Mouse (Mus musculus): ENCODE data around the gene Erv3. TPM values are rescaled to one million over a fixed set of nuclear protein-coding genes. Genes with fewer than 3 reads are reported as not detected.

The Erv3 gene
- polyA plus RNA-seq, 1 experiment from 2014 or later = not detected

- 60% methylated on average over 3 of the region's 3 CpGs for WGBS
- Histone ChIP-seq H3K27ac (replicated peaks) (no peak overlapping the region), H3K4me2 (no peak overlapping the region), H3K4me1 (0 out of 2 replicates have a peak, but pooled peaks cover 3% of the 10 kb centered on the region), H3K27me3 (replicated peaks) (no peaks in the 10 kb centered on the region), H3K9me3 (no peaks in the 10 kb centered on the region), H3K9ac (no peak overlapping the region), H3K4me3 (no peak overlapping the region), H3K36me3 (no peaks in the 10 kb centered on the region)
- ATAC-seq (ENCODE audit: extremely low read depth, insufficient number of reproducible peaks, low FRiP score, low TSS enrichment) = no peak
These were observed 3.2 kb upstream of the Erv3 start for GRCm38 (mm10) chr2:131862617-131863275.

DNA sequence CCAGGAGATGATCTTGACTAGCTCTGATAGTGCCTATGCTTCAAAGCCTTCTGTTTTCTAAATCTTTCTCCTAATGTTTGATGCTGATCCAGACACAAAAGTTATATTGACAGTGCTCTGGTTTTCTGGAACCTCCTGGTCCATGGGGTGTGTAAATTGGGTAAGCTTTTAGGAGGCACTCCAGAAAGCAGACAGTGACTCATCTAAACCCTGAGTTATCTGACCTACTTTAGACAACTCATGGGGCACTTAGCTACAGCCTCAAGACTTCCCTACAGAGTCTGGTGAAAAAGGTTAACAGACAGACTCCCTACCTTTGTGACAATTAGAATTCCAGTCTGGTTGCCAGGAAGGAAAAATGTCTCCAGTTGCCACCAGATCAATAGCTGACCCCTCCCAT, 1.7 kb downstream of the Erv3 start:
- Histone ChIP-seq H3K4me1 (0 out of 2 replicates have a peak, but pooled peaks cover 3% of the 10 kb centered on the region), H3K4me2 (no peak overlapping the region), H3K27me3 (replicated peaks) (no peaks in the 10 kb centered on the region), H3K4me3 (no peak overlapping the region), H3K27ac (replicated peaks) (no peak overlapping the region), H3K9ac (no peak overlapping the region), H3K9me3 (no peaks in the 10 kb centered on the region), H3K36me3 (no peaks in the 10 kb centered on the region)
- no peak for ATAC-seq (ENCODE audit: extremely low read depth, insufficient number of reproducible peaks, low FRiP score, low TSS enrichment)

GRCm38 (mm10) chr2:131853719-131854118, 5.8 kb downstream of the Erv3 start:
- Histone ChIP-seq H3K27me3 (replicated peaks) (no peaks in the 10 kb centered on the region), H3K36me3 (no peaks in the 10 kb centered on the region), H3K27ac (replicated peaks) (no peak overlapping the region), H3K4me1 (peaks cover 9% of the 10 kb centered on the region), H3K9ac (no peak overlapping the region), H3K4me3 (no peak overlapping the region), H3K9me3 (no peaks in the 10 kb centered on the region), H3K4me2 (no peak overlapping the region)
- ATAC-seq (ENCODE audit: extremely low read depth, insufficient number of reproducible peaks, low FRiP score, low TSS enrichment) = no peak
- 60% methylated on average over 4 of the region's 4 CpGs for WGBS

GRCm38 (mm10) chr2:131851333-131852092, 8.0 kb downstream of the Erv3 start:
- WGBS = 73% methylated on average over 12 of the region's 12 CpGs
- no peak overlapping the region for H3K4me3 ChIP-seq
- H3K27me3 ChIP-seq (replicated peaks) = no peaks in the 10 kb centered on the region
- H3K27ac ChIP-seq (replicated peaks) = no peak overlapping the region
- no peak for ATAC-seq (ENCODE audit: extremely low read depth, insufficient number of reproducible peaks, low FRiP score, low TSS enrichment)
- no peak overlapping the region for H3K4me2 ChIP-seq
- H3K9ac ChIP-seq = no peak overlapping the region
- H3K9me3 ChIP-seq = no peaks in the 10 kb centered on the region
- H3K36me3 ChIP-seq = no peaks in the 10 kb centered on the region
- H3K4me1 ChIP-seq = peaks cover 17% of the 10 kb centered on the region

GRCm38 (mm10) chr2:131850047-131850446, 9.5 kb downstream of the Erv3 start:
- Histone ChIP-seq H3K4me3 (no peak overlapping the region), H3K4me1 (peaks cover 31% of the 10 kb centered on the region), H3K9me3 (no peaks in the 10 kb centered on the region), H3K27ac (replicated peaks) (no peak overlapping the region), H3K4me2 (no peak overlapping the region), H3K27me3 (replicated peaks) (no peaks in the 10 kb centered on the region), H3K36me3 (no peaks in the 10 kb centered on the region), H3K9ac (no peak overlapping the region)
- 87% methylated on average over 4 of the region's 4 CpGs for WGBS
- no peak for ATAC-seq (ENCODE audit: extremely low read depth, insufficient number of reproducible peaks, low FRiP score, low TSS enrichment)

DNA sequence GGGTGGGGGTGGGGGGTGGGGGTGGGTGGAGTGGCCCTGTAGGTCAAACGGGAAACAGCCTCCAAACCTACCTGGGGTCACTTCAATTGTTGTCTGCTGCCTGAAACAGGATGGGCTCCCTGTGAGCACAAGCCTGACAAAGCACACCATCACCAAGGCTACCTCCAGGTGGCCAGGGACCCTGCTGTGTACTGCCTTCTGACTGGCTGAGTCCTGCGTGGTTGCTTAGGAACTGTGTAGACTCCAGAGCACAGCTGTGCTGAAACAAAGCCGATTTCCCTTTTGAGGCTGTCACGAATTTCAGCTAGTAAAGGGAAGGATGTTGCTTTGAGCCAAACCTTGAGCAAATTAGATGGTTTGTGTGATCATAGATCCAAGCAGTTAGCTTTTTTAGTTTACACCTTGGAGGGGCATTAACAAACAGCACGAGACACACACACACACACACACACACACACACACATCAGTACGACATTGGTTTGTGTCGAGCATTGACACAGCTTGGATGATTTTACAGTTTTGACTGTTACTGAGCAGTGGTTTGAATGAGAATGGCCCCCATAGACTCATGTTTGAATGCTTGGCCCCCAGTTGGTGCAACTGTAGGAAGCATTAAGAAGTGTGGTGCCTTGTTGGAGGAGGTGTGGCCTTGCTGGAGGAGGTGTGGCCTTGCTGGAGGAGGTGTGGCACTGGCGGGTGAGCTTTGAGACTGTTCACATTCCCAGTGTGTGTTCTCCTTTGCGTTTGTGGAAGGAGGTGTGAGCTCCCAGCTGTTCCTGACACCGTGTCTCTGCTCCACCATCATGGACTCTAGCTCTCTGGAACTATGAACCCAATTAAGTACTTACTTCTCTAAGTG, 11.8 kb downstream of the Erv3 start:
- no peak overlapping the region for H3K9ac ChIP-seq
- H3K4me2 ChIP-seq = no peak overlapping the region
- WGBS = 20% methylated on average over 10 of the region's 10 CpGs

DNA sequence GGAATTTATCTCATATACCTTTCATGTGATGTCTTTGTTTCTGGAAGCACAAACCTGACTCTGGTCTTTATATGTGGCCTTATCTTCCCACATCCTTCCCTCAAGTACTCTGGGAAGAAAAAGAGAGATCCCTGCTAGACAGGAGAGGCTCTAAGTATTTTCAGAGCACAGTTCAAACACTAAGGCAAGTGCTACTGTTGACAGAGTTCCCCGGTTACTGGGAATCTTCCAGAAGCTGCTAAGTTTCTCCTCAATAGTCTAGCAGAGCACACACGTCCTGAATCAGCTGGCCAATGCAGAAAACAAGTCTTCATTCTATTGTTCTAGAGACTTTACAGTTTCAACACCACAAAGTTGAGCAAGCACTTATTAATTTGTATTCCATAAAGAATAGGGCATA, 12.7 kb downstream of the Erv3 start:
- Histone ChIP-seq H3K9me3 (no peaks in the 10 kb centered on the region), H3K27ac (replicated peaks) (no peak overlapping the region), H3K9ac (no peak overlapping the region), H3K4me3 (no peak overlapping the region), H3K36me3 (no peaks in the 10 kb centered on the region), H3K4me2 (no peak overlapping the region), H3K4me1 (peaks cover 31% of the 10 kb centered on the region), H3K27me3 (replicated peaks) (no peaks in the 10 kb centered on the region)
- ATAC-seq (ENCODE audit: extremely low read depth, insufficient number of reproducible peaks, low FRiP score, low TSS enrichment) = no peak
- 30% methylated on average over 2 of the region's 2 CpGs for WGBS

More for the DNA sequence above, 11.8 kb downstream of the Erv3 start:
- H3K27ac ChIP-seq (replicated peaks) = no peak overlapping the region
- no peak for ATAC-seq (ENCODE audit: extremely low read depth, insufficient number of reproducible peaks, low FRiP score, low TSS enrichment)
- H3K36me3 ChIP-seq = no peaks in the 10 kb centered on the region
- H3K4me3 ChIP-seq = no peak overlapping the region
- H3K9me3 ChIP-seq = no peaks in the 10 kb centered on the region
- peaks cover 31% of the 10 kb centered on the region for H3K4me1 ChIP-seq
- no peaks in the 10 kb centered on the region for H3K27me3 ChIP-seq (replicated peaks)

GRCm38 (mm10) chr2:131846132-131846710, 13.3 kb downstream of the Erv3 start:
- peak overlapping the region; percentile 49 for H3K27ac ChIP-seq (replicated peaks)
- H3K4me3 ChIP-seq = no peak overlapping the region
- no peaks in the 10 kb centered on the region for H3K27me3 ChIP-seq (replicated peaks)
- WGBS = 53% methylated on average over 11 of the region's 11 CpGs
- H3K9me3 ChIP-seq = no peaks in the 10 kb centered on the region
- H3K4me1 ChIP-seq = peaks cover 28% of the 10 kb centered on the region
- no peak overlapping the region for H3K9ac ChIP-seq
- peak overlapping the region; percentile 27 for H3K4me2 ChIP-seq
- ATAC-seq (ENCODE audit: extremely low read depth, insufficient number of reproducible peaks, low FRiP score, low TSS enrichment) = no peak
- H3K36me3 ChIP-seq = no peaks in the 10 kb centered on the region

- Histone ChIP-seq H3K9ac (no peak overlapping the region), H3K9me3 (no peaks in the 10 kb centered on the region), H3K4me3 (no peak overlapping the region), H3K27me3 (replicated peaks) (no peaks in the 10 kb centered on the region), H3K36me3 (no peaks in the 10 kb centered on the region), H3K27ac (replicated peaks) (peak overlapping the region; percentile 49), H3K4me2 (peak overlapping the region; percentile 27), H3K4me1 (peaks cover 32% of the 10 kb centered on the region)
- no peak for ATAC-seq (ENCODE audit: extremely low read depth, insufficient number of reproducible peaks, low FRiP score, low TSS enrichment)
- 29% methylated on average over 8 of the region's 8 CpGs for WGBS
These were observed 13.9 kb downstream of the Erv3 start for GRCm38 (mm10) chr2:131845671-131846070.

DNA sequence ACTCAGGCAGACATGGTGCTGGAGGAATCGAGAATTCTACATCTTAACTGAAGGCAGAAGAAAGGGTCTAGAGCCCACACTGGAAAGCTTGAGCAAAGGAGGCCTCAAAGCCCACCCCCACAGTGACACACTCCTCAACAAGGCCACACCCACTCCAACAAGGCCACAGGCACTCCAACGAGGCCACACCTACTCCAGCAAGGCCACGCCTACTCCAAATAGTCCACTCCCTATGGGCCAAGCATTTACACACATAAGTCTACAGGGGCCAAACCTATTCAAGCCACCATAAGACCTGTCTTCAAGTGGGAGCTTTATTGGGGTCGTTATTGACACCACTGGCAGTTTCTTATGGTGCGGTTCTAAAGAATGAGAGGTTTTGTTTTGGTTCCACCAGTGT, 17.0 kb downstream of the Erv3 start:
- H3K27ac ChIP-seq (replicated peaks) = no peak overlapping the region
- ATAC-seq (ENCODE audit: extremely low read depth, insufficient number of reproducible peaks, low FRiP score, low TSS enrichment) = no peak
- no peak overlapping the region for H3K4me3 ChIP-seq
- no peaks in the 10 kb centered on the region for H3K9me3 ChIP-seq
- no peak overlapping the region for H3K9ac ChIP-seq
- peaks cover 39% of the 10 kb centered on the region for H3K4me1 ChIP-seq
- H3K4me2 ChIP-seq = no peak overlapping the region
- WGBS = 78% methylated on average over 5 of the region's 5 CpGs
- H3K36me3 ChIP-seq = no peaks in the 10 kb centered on the region
- H3K27me3 ChIP-seq (replicated peaks) = no peaks in the 10 kb centered on the region

GRCm38 (mm10) chr2:131841321-131841693, 18.2 kb downstream of the Erv3 start:
- H3K4me2 ChIP-seq = 0 out of 2 replicates have a peak overlapping the region, but pooled peaks have one; percentile 10
- no peak for ATAC-seq (ENCODE audit: extremely low read depth, insufficient number of reproducible peaks, low FRiP score, low TSS enrichment)
- 45% methylated on average over 2 of the region's 2 CpGs for WGBS

More at GRCm38 (mm10) chr2:131841321-131841693, 18.2 kb downstream of the Erv3 start:
- no peak overlapping the region for H3K9ac ChIP-seq
- no peaks in the 10 kb centered on the region for H3K36me3 ChIP-seq
- no peak overlapping the region for H3K4me3 ChIP-seq
- no peaks in the 10 kb centered on the region for H3K27me3 ChIP-seq (replicated peaks)
- no peaks in the 10 kb centered on the region for H3K9me3 ChIP-seq
- 0 out of 2 replicates have a peak overlapping the region, but pooled peaks have one; percentile 16 for H3K27ac ChIP-seq (replicated peaks)
- H3K4me1 ChIP-seq = peaks cover 27% of the 10 kb centered on the region

All from heart, embryonic 13.5 days (tissue).